Mouse (Mus musculus): ENCODE measurements around the gene Zfpm1. TPM values are rescaled to one million over a fixed set of nuclear protein-coding genes. Genes with fewer than 3 reads are reported as not detected.

The Zfpm1 gene
- 2.7 and 2.9 TPM in 2 replicates for polyA plus RNA-seq (2014; fragmentation: Nextera tagmentation; extraction: Ambion mirVana)

DNA sequence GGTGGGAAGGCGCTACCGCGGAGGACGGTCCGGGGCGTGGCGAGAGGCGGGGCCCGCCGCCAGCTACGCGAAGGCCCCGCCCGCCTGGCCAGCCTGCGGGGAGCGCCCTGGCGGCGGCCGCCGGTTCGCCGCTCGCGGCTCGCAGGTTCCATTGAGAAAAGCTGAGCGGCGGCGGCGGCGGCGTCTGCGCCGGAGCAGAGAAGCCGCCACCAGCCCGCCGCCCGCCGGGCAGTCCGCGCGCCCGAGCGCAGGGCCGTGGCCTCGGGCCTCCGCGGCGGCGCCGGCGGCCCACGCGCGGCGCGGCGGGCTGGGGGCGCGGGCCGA, at the start of gene Zfpm1:
TSS of gene Zfpm1 (plus strand) at position 107 of the 324 bp plus-strand sequence.
- Histone ChIP-seq H3K4me1 (ENCODE audit: insufficient read depth) (peaks cover 21% of the 10 kb centered on the region), H3K4me3 (ENCODE audit: low read depth, low read length) (peak within 1 kb of the TSS; percentile 75), H3K4me2 (peak within 1 kb of the TSS; percentile 97), H3K9me3 (ENCODE audit: low read depth, low read length) (no peaks in the 10 kb centered on the region), H3K9ac (peak within 1 kb of the TSS; percentile 80), H3K27me3 (ENCODE audit: insufficient read depth, low read length) (no peaks in the 10 kb centered on the region), H3K36me3 (ENCODE audit: insufficient read depth) (no peaks in the 10 kb centered on the region), H3K27ac (ENCODE audit: low read depth) (peak within 1 kb of the TSS; percentile 80)
- no peak for TF ChIP-seq CTCF (IDR thresholded peaks at IDR 0.05; ENCODE audit: low read depth)
- DNase-seq = no peak
- ATAC-seq (ENCODE audit: insufficient read depth) = no peak
- under 1% methylated on average over 47 of the region's 60 CpGs for WGBS

GRCm38 (mm10) chr8:122234055-122234454, 47.9 kb upstream of the Zfpm1 start:
- no peaks in the 10 kb centered on the region for H3K36me3 ChIP-seq (ENCODE audit: insufficient read depth)
- peak; percentile 65 for TF ChIP-seq CTCF (IDR thresholded peaks at IDR 0.05; ENCODE audit: low read depth)
- no peak overlapping the region for H3K4me3 ChIP-seq (ENCODE audit: low read depth, low read length)
- H3K9ac ChIP-seq = no peak overlapping the region
- DNase-seq (peak; percentile 70), ATAC-seq (ENCODE audit: insufficient read depth) (peak; percentile 39; the same call in 1 of the 2 replicates)
- no peaks in the 10 kb centered on the region for H3K9me3 ChIP-seq (ENCODE audit: low read depth, low read length)
- H3K4me2 ChIP-seq = no peak overlapping the region
- H3K27me3 ChIP-seq (ENCODE audit: insufficient read depth, low read length) = peaks cover 27% of the 10 kb centered on the region
- H3K27ac ChIP-seq (ENCODE audit: low read depth) = no peak overlapping the region
- WGBS = 27% methylated on average over 11 of the region's 11 CpGs
- peaks cover 5% of the 10 kb centered on the region for H3K4me1 ChIP-seq (ENCODE audit: insufficient read depth)

- 84% methylated on average over 3 of the region's 3 CpGs for WGBS
- peaks cover 5% of the 10 kb centered on the region for H3K4me1 ChIP-seq (ENCODE audit: insufficient read depth)
Observed at GRCm38 (mm10) chr8:122236521-122236920, 45.4 kb upstream of the Zfpm1 start.

DNA sequence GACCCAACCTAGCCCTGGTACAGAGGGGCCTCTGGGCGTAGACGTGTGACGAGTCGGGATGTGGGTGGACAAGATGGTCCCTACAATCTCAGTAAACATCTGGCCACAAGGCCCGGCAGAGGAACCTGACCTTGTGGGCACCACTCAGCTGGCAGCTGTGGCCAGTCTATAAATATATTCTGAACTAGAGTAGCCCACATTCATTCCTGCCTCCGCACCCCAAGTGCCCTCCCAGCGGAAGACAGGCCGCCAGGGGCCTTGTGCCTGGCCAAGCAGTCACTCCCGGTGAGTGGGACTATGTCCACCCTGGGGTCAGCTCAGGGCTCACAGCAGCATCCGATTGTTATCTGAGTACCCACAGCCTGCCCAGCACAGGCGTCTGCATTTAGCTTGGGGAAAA, 43.7 kb upstream of the Zfpm1 start:
- 59% methylated on average over 11 of the region's 11 CpGs for WGBS
- TF ChIP-seq CTCF (IDR thresholded peaks at IDR 0.05; ENCODE audit: low read depth) = no peak
- H3K9ac ChIP-seq = no peak overlapping the region
- H3K36me3 ChIP-seq (ENCODE audit: insufficient read depth) = no peaks in the 10 kb centered on the region
- H3K4me1 ChIP-seq (ENCODE audit: insufficient read depth) = peaks cover 5% of the 10 kb centered on the region; the same call in 1 of the 2 replicates
- DNase-seq (no peak), ATAC-seq (ENCODE audit: insufficient read depth) (no peak)
- no peaks in the 10 kb centered on the region for H3K9me3 ChIP-seq (ENCODE audit: low read depth, low read length)
- no peak overlapping the region for H3K27ac ChIP-seq (ENCODE audit: low read depth)
- no peaks in the 10 kb centered on the region for H3K27me3 ChIP-seq (ENCODE audit: insufficient read depth, low read length)
- H3K4me3 ChIP-seq (ENCODE audit: low read depth, low read length) = no peak overlapping the region
- no peak overlapping the region for H3K4me2 ChIP-seq

More at GRCm38 (mm10) chr8:122236521-122236920, 45.4 kb upstream of the Zfpm1 start:
- H3K27me3 ChIP-seq (ENCODE audit: insufficient read depth, low read length) = peaks cover 8% of the 10 kb centered on the region
- no peaks in the 10 kb centered on the region for H3K9me3 ChIP-seq (ENCODE audit: low read depth, low read length)
- no peak overlapping the region for H3K27ac ChIP-seq (ENCODE audit: low read depth)
- no peak for TF ChIP-seq CTCF (IDR thresholded peaks at IDR 0.05; ENCODE audit: low read depth)
- H3K9ac ChIP-seq = no peak overlapping the region
- no peaks in the 10 kb centered on the region for H3K36me3 ChIP-seq (ENCODE audit: insufficient read depth)
- H3K4me2 ChIP-seq = no peak overlapping the region
- ATAC-seq (ENCODE audit: insufficient read depth) (no peak), DNase-seq (no peak)
- no peak overlapping the region for H3K4me3 ChIP-seq (ENCODE audit: low read depth, low read length)

GRCm38 (mm10) chr8:122238731-122239130, 43.2 kb upstream of the Zfpm1 start:
- no peak for ATAC-seq (ENCODE audit: insufficient read depth)
- Histone ChIP-seq H3K4me3 (ENCODE audit: low read depth, low read length) (no peak overlapping the region), H3K4me2 (no peak overlapping the region), H3K9me3 (ENCODE audit: low read depth, low read length) (no peaks in the 10 kb centered on the region), H3K36me3 (ENCODE audit: insufficient read depth) (no peaks in the 10 kb centered on the region), H3K9ac (no peak overlapping the region), H3K4me1 (ENCODE audit: insufficient read depth) (peaks cover 5% of the 10 kb centered on the region; the same call in 1 of the 2 replicates), H3K27me3 (ENCODE audit: insufficient read depth, low read length) (no peaks in the 10 kb centered on the region), H3K27ac (ENCODE audit: low read depth) (no peak overlapping the region)
- TF ChIP-seq CTCF (IDR thresholded peaks at IDR 0.05; ENCODE audit: low read depth) = no peak
- 32% methylated on average over 8 of the region's 8 CpGs for WGBS
- no peak for DNase-seq

DNA sequence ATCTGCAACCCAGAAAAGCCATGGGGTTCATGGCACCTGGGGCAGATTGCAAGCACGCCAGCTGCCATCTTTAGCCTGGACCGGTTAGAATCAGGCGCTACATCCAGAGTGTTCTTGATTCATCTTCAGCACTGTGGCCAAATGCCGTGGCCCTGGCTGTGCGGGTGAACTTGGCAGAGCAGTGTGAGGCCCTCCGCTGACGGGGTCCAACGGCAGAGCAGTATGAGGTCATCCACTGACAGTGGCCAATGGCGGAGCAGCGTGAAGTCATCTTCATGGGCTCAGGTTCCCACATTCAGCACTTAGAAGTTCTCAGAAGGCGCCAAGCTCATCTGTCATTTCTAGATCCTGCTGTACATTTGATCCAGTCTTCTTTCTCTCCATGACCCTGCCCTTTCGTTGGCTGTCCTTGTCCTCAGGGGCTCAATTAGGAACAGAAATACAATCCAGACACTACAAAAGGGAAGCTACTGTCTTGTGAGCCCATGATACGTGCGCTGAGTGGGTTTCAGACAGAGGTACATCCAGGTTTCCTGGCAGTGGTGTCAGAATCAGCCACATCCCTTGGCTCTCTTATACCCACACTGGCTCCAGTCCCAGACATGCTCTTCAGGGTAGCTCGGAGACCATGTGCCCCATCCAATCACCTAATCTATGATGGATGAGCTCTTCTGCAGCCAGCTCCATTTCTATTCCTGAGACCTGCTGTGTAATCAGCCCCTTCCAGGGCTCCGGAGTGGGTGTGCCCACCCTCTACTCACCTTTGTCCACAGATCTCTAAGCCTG, 41.5 kb upstream of the Zfpm1 start:
- DNase-seq = no peak
- H3K4me3 ChIP-seq (ENCODE audit: low read depth, low read length) = no peak overlapping the region
- no peak for ATAC-seq (ENCODE audit: insufficient read depth)
- no peak for TF ChIP-seq CTCF (IDR thresholded peaks at IDR 0.05; ENCODE audit: low read depth)
- no peaks in the 10 kb centered on the region for H3K4me1 ChIP-seq (ENCODE audit: insufficient read depth)
- no peaks in the 10 kb centered on the region for H3K9me3 ChIP-seq (ENCODE audit: low read depth, low read length)
- no peaks in the 10 kb centered on the region for H3K36me3 ChIP-seq (ENCODE audit: insufficient read depth)
- H3K27ac ChIP-seq (ENCODE audit: low read depth) = no peak overlapping the region
- no peak overlapping the region for H3K4me2 ChIP-seq
- 81% methylated on average over 16 of the region's 16 CpGs for WGBS
- H3K27me3 ChIP-seq (ENCODE audit: insufficient read depth, low read length) = no peaks in the 10 kb centered on the region
- H3K9ac ChIP-seq = no peak overlapping the region

- TF ChIP-seq CTCF (IDR thresholded peaks at IDR 0.05; ENCODE audit: low read depth) = no peak
- no peaks in the 10 kb centered on the region for H3K36me3 ChIP-seq (ENCODE audit: insufficient read depth)
- H3K27ac ChIP-seq (ENCODE audit: low read depth) = no peak overlapping the region
- H3K27me3 ChIP-seq (ENCODE audit: insufficient read depth, low read length) = no peaks in the 10 kb centered on the region
- 67% methylated on average over 4 of the region's 4 CpGs for WGBS
- no peak overlapping the region for H3K4me3 ChIP-seq (ENCODE audit: low read depth, low read length)
- H3K9ac ChIP-seq = no peak overlapping the region
- DNase-seq = no peak
- no peak overlapping the region for H3K4me2 ChIP-seq
- ATAC-seq (ENCODE audit: insufficient read depth) = no peak
- no peaks in the 10 kb centered on the region for H3K9me3 ChIP-seq (ENCODE audit: low read depth, low read length)
- 0 out of 2 replicates have a peak, but pooled peaks cover 3% of the 10 kb centered on the region for H3K4me1 ChIP-seq (ENCODE audit: insufficient read depth)
Observed at GRCm38 (mm10) chr8:122243310-122243709, 38.6 kb upstream of the Zfpm1 start.

Measured in lung, embryonic 14.5 days (tissue).